Mouse (Mus musculus): ENCODE results near the gene Timm10. TPM values are rescaled to one million over a fixed set of nuclear protein-coding genes. Genes with fewer than 3 reads are reported as not detected.
"Not testable (repeated sequence)": the region's sequence is repeated elsewhere in the genome, so short reads cannot be mapped to it uniquely, and the experiment has no call there.

The Timm10 gene
- total RNA-seq (2021), result 100 to 1,000 TPM in 1 of 2 experiments, 10 to 100 TPM in 1; 99.8 to 103 TPM

DNA sequence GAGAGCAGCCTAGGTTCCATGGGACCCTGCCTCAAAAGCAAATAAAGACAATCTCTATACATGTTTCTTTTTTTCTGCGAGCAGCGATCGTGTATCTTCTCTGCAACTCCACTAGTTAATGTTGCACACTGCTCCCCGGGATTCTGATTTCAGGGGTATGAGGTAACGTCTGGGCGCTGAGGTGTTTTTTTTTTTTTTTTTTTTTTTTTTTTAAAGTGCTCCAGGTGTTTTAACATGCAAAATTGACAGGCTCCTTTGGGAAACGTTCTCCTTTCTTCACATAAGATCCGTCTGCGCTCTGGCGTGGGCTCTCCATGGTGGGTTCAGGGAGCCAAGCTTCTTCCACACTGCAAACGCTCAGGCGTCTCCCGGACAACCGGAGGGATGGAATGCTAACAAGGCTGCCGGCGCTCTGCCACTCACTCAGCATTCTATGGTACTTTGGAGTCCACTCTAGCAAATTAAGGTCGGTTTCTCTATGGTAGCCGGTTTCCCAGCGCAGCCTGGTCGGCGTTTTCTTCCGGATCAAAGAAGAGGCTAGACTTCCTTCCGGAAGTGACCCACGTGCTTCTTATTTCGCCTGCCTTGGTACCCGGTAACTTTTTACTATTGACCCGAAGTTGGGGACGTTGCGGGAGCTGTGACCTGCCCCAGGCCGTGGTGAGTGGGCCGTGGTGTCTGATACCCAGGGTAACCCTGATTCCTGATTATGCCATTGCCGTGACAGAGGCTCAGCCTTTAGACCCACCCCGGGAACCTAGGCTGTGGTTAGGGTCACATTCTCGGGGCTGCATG lies at the start of gene Timm10:
Timm10 (plus strand) TSS at position 510 of the 795 bp plus-strand sequence.
- intact Hi-C loops (cut with DNase I), result no loop called here
- peak; percentile 79 for DNase-seq (ENCODE audit: low spot score)

DNA sequence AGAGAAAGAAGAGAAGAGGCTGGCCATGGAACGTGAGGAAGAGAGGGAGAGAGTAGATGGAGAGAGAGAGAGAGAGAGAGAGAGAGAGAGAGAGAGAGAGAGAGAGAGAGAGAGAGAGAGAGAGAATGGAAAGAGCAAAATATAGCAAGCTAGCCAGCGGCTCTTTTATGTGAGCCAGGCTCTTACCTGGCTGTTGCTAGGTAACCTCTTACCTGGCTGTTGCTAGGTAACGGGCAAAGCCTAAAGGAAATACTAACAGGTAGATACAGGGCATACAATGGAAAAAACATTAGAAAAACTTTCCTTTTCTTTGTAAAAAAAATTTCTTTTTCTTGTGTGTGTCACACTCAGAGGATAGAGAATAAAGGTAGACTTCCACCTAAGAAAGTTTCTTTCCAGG lies 49.1 kb upstream of the Timm10 start:
- DNase-seq (ENCODE audit: low spot score), result no peak
- intact Hi-C loops (cut with DNase I), result no loop called here

GRCm38 (mm10) chr2:84779210-84779609 lies 47.6 kb upstream of the Timm10 start:
- DNase-seq (ENCODE audit: low spot score), result no peak
- intact Hi-C loops (cut with DNase I), result no loop called here

- intact Hi-C loops (cut with DNase I), result no loop called here
- DNase-seq (ENCODE audit: low spot score), result no peak
Measured at GRCm38 (mm10) chr2:84783315-84783714, 43.5 kb upstream of the Timm10 start.

- intact Hi-C loops (cut with DNase I), result no loop called here
- no peak for DNase-seq (ENCODE audit: low spot score)
Measured at GRCm38 (mm10) chr2:84783840-84784566, 42.8 kb upstream of the Timm10 start.

GRCm38 (mm10) chr2:84788316-84788715 lies 38.5 kb upstream of the Timm10 start:
- intact Hi-C loops (cut with DNase I), result no loop called here
- DNase-seq (ENCODE audit: low spot score), result no peak

DNA sequence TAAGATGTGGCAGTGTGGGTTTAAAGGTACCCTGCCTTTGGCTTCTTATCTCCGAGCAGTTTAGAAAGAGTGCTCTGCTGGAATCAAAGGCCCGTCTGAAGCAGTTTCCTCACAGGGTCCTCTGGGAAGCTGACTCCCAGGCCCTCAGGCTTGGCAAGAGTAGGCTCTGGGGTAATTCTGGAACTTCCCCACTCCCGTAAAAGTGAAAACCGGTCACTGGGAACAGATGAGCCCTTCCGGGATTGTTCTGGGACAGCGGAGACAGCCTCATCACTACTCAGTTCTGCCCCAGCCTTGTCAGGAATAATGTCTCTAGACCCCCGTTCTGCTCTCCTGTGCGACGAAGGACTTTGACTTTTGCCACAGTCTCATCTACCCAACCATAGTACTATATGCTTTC lies 36.4 kb upstream of the Timm10 start:
- DNase-seq (ENCODE audit: low spot score), result no peak
- intact Hi-C loops (cut with DNase I), result loop anchor here (10.0 kb wide), 1 partner anchor 336 kb away; no protein-coding TSS in a partner anchor

- no peak for DNase-seq (ENCODE audit: low spot score)
- intact Hi-C loops (cut with DNase I), result loop anchor here (10.0 kb wide), 1 partner anchor 338 kb away; no protein-coding TSS in a partner anchor
Measured at GRCm38 (mm10) chr2:84792516-84792915, 34.3 kb upstream of the Timm10 start.

GRCm38 (mm10) chr2:84793154-84793553 lies 33.6 kb upstream of the Timm10 start:
- intact Hi-C loops (cut with DNase I), result loop anchor here (10.0 kb wide), 1 partner anchor 338 kb away; no protein-coding TSS in a partner anchor
- DNase-seq (ENCODE audit: low spot score), result no peak

DNA sequence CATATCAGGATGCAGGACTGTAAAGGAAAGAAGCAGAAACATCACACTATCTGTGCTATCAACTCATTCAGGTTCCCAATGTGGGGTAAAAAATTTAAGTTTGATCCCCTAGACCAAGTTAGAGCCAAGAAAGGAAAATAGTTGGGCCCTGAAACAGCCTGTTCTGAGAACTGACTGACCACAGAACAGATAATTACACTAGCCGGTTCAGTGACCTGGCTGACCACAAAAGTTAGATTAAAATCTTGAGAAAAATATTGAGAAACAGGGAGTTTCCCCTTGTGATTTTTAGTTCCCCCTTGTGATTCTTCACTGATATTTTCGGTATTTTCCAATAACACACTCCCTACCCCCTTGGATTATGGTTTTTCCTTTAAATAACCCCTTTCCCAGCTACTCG lies 32.9 kb upstream of the Timm10 start:
- intact Hi-C loops (cut with DNase I), result loop anchor here (10.0 kb wide), 1 partner anchor 339 kb away; no protein-coding TSS in a partner anchor

GRCm38 (mm10) chr2:84797833-84798492 lies 28.8 kb upstream of the Timm10 start:
- peak; percentile 64 for DNase-seq (ENCODE audit: low spot score)
- intact Hi-C loops (cut with DNase I), result loop anchor here (5.0 to 10.0 kb wide), 3 partner anchors 36 to 343 kb away; partner anchors contain the start of gene Gm19426

More for the DNA sequence above, 32.9 kb upstream of the Timm10 start:
- no peak for DNase-seq (ENCODE audit: low spot score)

DNA sequence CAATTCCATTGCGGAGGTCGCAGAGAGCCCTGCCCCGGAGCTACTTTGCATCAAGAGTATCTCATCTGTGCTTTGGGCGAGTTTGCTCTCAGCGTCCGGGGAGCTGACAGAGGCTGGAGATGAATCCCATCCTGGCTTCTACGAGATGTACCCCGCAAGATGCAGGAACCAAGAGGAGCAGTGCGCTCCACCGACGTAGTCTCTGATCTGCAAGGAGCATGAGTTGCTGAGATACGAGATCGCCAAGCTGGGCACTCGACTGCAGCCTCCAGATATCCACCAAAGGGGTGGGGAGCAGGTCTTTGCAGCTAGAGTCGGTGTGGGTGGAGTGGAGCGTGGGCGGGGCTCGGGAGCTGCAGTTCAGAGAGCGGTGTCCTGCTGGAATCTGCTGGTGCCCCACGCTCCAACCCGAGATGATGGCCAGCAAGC lies 28.3 kb upstream of the Timm10 start, which contains the start of gene Ube2l6:
Ube2l6 (plus strand) TSS at position 336 of the 429 bp plus-strand sequence.
- peak; percentile 56 for DNase-seq (ENCODE audit: low spot score)
- intact Hi-C loops (cut with DNase I), result loop anchor here (5.0 to 10.0 kb wide), 3 partner anchors 36 to 344 kb away; partner anchors contain the start of gene Gm19426

- intact Hi-C loops (cut with DNase I), result loop anchor here (5.0 to 10.0 kb wide), 3 partner anchors 37 to 344 kb away; partner anchors contain the start of gene Gm19426
- DNase-seq (ENCODE audit: low spot score), result peak; percentile 52
Measured at GRCm38 (mm10) chr2:84799041-84799561, 27.7 kb upstream of the Timm10 start.

- no peak for DNase-seq (ENCODE audit: low spot score)
- intact Hi-C loops (cut with DNase I), result no loop called here
Measured at GRCm38 (mm10) chr2:84800304-84800703, 26.5 kb upstream of the Timm10 start.

DNA sequence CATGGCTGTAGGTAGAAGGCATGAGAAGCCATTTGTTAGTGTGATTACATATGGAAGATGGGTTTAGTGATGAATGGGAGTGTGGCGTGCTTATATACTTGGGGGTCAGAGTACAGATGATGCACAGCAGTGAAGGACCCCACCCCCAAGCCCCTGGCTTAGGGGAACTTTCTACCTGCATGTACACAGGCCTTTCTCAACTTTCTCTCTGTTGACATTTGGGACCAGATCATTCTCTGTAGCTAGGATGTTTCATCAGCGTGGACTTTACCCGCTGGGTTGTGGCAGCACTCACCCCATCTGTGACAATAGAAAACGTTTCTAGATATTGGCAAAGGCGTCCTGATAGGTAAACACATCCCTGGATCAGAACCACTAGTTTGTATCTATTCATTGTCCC lies 25.6 kb upstream of the Timm10 start:
- intact Hi-C loops (cut with DNase I); DNase-seq (ENCODE audit: low spot score): not testable (repeated sequence)

DNA sequence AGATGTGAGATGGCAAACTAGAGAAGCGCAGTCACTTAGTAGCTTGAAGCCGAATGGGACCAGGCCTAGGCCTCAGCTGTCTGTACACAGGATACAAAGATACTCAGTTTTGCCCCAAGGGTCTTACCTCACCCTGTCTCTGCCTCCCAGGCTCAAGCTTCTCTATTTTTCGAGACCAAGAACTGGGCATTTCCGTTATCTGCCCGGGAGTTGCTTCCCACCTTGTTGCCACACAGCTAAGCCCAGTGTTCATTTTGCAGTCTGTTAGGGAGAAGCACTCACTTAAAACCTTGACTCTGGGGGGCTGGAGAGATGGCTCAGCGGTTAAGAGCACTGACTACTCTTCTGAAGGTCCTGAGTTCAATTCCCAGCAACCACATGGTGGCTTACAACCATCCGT lies 22.8 kb upstream of the Timm10 start:
- intact Hi-C loops (cut with DNase I), result no loop called here
- DNase-seq (ENCODE audit: low spot score), result no peak

DNA sequence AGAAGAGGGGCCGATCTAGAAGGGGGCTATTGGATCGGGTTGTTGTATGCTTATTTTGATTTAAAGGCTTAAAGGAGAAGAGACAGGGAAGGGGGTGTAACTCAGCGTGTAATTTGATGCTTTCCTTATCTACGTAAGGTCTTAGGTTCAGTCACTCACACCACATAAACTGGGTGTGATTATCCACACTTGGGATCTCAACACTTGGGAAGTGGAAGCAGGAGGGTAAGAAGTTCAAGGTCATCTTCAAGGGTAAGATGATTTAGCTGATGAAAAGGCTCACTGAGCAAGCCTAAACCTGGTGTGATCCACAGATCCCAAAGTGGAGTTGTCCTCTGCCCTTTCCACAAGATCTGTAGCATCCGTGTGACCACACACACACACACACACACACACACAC lies 20.3 kb upstream of the Timm10 start:
- intact Hi-C loops (cut with DNase I), result no loop called here
- no peak for DNase-seq (ENCODE audit: low spot score)

DNA sequence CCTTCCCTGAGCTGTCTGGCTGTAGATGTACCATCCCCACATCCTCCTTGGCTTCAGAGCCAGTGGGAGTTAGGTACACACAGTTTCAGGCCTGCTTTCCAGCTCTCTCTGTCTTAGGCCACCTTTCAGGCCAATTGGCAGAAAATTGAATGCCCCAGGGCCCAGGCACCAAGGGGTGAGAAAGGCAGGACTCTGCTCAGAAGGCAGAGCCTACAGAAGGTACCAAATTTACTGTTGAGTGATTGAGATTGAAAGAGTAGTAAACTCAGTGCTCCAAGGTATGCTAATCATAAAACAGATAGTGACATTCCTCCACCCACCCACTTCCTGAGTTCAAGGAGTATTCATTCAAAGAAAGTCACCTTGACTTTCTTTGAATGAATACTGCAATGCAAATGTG lies 17.5 kb upstream of the Timm10 start:
- intact Hi-C loops (cut with DNase I), result no loop called here

DNA sequence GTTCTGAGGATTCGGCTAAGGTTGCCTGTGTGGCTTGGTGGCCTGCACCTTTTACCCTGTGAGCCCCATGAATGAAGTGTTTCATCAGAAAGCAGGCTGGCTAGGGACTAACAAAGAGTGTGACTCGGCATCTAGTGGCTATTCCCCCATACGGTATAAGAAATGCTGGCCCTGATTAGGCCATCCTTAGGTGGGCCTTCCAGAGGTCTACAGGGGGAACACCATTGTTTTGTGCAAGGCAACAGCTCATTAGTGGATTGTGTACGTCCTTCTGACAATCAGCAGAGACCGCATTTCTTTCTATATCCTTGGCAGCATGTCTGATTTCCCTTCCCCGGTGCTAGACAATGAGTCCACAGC lies 16.3 kb upstream of the Timm10 start:
- intact Hi-C loops (cut with DNase I), result no loop called here
- no peak for DNase-seq (ENCODE audit: low spot score)

More for the DNA sequence above, 17.5 kb upstream of the Timm10 start:
- DNase-seq (ENCODE audit: low spot score), result no peak

Measured in heart, postnatal 25 days (tissue).